Mouse (Mus musculus): ENCODE measurements around the gene Stk39. TPM values are rescaled to one million over a fixed set of nuclear protein-coding genes. Genes with fewer than 3 reads are reported as not detected.
A peak's percentile ranks its signal among the peaks of the same experiment; 100 is the strongest.

Gene Stk39
- polyA plus RNA-seq (2012; rRNA removed) = 14.5 and 20.0 TPM in 2 replicates

- DNase-seq (ENCODE audit: low read depth) = no peak
Observed at GRCm38 (mm10) chr2:68471759-68472550, at the start of gene Stk39. Stk39 (minus strand) TSS chr2:68472268.

GRCm38 (mm10) chr2:68515409-68515808, 43.3 kb upstream of the Stk39 start:
- no peak for DNase-seq (ENCODE audit: low read depth)

- no peak for DNase-seq (ENCODE audit: low read depth)
Observed at GRCm38 (mm10) chr2:68503202-68503601, 31.1 kb upstream of the Stk39 start.

- no peak for DNase-seq (ENCODE audit: low read depth)
Observed at GRCm38 (mm10) chr2:68502734-68503133, 30.7 kb upstream of the Stk39 start.

- DNase-seq (ENCODE audit: low read depth) = no peak
Observed at GRCm38 (mm10) chr2:68502236-68502635, 30.2 kb upstream of the Stk39 start.

- no peak for DNase-seq (ENCODE audit: low read depth)
Observed at GRCm38 (mm10) chr2:68486275-68486674, 14.2 kb upstream of the Stk39 start.

GRCm38 (mm10) chr2:68485141-68485540, 13.1 kb upstream of the Stk39 start:
- DNase-seq (ENCODE audit: low read depth) = no peak

- no peak for DNase-seq (ENCODE audit: low read depth)
Observed at GRCm38 (mm10) chr2:68482896-68483295, 10.8 kb upstream of the Stk39 start.

GRCm38 (mm10) chr2:68479823-68480222, 7.8 kb upstream of the Stk39 start:
- DNase-seq (ENCODE audit: low read depth) = no peak

- DNase-seq (ENCODE audit: low read depth) = no peak
Observed at GRCm38 (mm10) chr2:68472921-68473320, 853 bp upstream of the Stk39 start.

GRCm38 (mm10) chr2:68472551-68472910, 463 bp upstream of the Stk39 start:
- no peak for DNase-seq (ENCODE audit: low read depth)

- DNase-seq (ENCODE audit: low read depth) = no peak
Observed at GRCm38 (mm10) chr2:68470891-68471758, 943 bp downstream of the Stk39 start.

- no peak for DNase-seq (ENCODE audit: low read depth)
Observed at GRCm38 (mm10) chr2:68469491-68469890, 2.6 kb downstream of the Stk39 start.

GRCm38 (mm10) chr2:68468698-68469097, 3.4 kb downstream of the Stk39 start:
- no peak for DNase-seq (ENCODE audit: low read depth)

GRCm38 (mm10) chr2:68468259-68468658, 3.8 kb downstream of the Stk39 start:
- DNase-seq (ENCODE audit: low read depth) = no peak

GRCm38 (mm10) chr2:68467085-68467978, 4.7 kb downstream of the Stk39 start:
- no peak for DNase-seq (ENCODE audit: low read depth)

GRCm38 (mm10) chr2:68466124-68467070, 5.7 kb downstream of the Stk39 start:
- DNase-seq (ENCODE audit: low read depth) = peak; percentile 50

GRCm38 (mm10) chr2:68465266-68466123, 6.6 kb downstream of the Stk39 start:
- DNase-seq (ENCODE audit: low read depth) = no peak

- no peak for DNase-seq (ENCODE audit: low read depth)
Observed at GRCm38 (mm10) chr2:68464456-68464855, 7.6 kb downstream of the Stk39 start.

GRCm38 (mm10) chr2:68463801-68464200, 8.3 kb downstream of the Stk39 start:
- DNase-seq (ENCODE audit: low read depth) = no peak

All from gonadal fat pad, adult 2 months (tissue).